Mouse (Mus musculus) heart, postnatal 4 days (tissue): Measurements from ENCODE around the gene Ranbp3. TPM values are rescaled to one million over a fixed set of nuclear protein-coding genes. Genes with fewer than 3 reads are reported as not detected.
A peak's percentile ranks its signal among the peaks of the same experiment; 100 is the strongest.
"Not testable (repeated sequence)": the region's sequence is repeated elsewhere in the genome, so short reads cannot be mapped to it uniquely, and the experiment has no call there.

Experiments used
- DNase-seq: peaks from one replicate; pipeline ENCODE4 v3.0.0; 2021
- total RNA-seq, 2 experiments: library from RNA; stranded (reverse); gene quantifications; 2 replicates each; pipeline ENCODE4 v1.2.3; 2021

The Ranbp3 gene
- total RNA-seq, result 10 to 100 TPM; 60.5 to 61.8 TPM

DNA sequence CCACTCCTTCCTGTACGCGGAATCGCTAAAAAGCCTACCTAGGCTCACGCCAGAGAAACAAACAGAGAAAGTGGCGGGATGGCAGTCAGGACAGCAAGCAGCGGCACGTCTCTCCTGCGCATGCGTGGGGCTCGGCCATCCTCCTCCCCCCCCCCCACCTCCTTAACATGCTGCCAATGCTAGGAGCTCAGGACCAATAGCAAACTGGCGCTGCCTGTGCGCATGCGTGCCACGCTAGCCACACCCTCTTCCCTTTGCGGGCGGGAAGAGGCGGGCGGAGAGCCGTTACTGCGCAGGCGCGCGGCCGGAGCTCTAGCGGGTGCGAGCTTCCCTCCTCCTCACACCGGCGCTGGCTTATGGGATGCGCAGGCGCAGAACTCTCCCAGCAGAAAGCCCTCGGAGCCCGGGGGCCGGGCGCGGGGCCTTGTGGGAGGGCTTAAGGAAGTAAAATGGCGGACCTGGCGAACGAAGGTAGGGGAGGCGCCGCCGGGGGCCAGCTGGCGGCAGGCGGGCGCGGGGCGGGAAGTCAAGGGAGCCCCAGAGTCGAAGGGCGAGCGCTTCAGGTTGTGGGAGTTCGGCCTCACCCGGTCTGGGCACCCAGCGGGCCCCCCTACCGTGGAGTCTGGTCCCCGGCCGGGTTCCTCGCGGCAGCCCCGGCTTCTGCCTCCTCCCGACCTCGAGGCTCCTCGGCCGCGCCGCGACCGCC lies at the start of gene Ranbp3:
Gene Ranbp3, plus strand, starts transcription at position 354 of the 706 bp plus-strand sequence.
- DNase-seq, result peak; percentile 100

DNA sequence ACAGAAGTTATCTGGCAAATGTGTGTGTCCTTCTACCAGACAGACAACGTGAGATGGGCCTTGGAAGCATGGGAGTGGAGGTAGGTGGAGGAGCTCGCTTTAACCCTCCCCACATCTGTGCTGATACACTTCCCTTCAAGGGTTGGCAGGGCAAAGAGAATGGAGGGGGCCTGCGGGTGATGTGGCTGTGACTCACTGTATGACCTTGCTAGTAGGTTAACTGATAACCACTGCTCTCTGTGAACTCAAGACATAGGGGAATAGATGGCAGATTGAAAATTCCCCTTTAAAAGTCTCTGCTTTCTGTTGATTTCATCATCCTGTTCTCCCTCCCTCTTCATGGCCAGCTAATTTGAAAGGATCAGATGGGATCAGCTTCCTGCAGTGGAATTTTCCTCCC lies 47.6 kb upstream of the Ranbp3 start:
- DNase-seq, result no peak

DNA sequence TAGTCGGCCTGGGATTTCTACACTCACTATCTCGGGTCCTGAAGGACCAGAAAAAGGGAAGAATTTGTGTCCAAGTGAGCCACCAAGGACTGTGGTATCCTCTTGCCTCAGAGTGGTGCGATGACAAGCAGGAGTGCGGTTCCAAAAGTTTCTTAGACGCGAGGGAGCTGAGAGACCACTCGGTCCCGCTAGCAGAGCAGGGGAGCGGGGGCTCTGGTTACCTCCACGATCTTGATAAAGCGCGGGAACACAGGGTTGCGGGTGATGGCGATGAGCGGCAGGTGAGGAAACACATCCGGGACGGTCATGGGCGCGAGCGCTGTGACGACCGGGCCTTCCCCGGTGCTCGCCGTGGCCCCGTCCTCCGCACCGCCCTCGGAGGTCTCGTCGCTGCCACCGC lies 46.8 kb upstream of the Ranbp3 start:
- no peak for DNase-seq

DNA sequence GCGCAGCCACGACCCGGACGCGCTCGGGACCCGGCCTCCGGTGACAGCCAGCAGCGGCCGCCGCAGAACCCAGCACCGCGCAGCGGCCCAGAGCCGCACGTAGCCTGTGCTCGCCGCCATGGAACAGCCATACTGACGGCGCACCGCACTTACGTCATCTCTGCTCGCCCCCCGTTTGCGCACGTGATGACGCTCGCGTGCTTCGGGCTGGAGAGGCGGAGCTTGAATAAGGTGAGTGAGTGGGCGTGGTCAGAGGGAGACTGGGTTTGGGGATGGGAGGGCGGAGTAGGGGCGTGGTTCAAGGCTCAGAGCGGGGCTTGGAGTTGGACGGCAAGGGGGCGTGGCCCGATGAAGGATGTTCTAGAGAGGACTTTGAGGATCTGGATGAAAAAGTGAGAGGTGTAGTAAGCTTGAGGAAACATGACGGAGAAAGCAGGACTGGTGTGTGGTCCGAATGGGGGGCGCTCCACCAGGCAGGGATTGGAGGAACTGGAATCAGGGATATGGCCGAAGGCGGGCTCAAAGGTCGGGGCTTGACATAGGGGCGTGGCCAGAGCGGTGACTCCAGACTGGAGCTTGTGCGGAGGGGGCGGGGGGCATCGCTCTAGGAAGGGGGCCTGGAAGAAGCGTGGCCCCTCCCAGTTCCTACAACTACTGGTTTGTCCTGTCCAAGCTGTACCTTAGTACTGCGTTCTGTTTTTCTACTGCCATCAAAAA lies 46.2 kb upstream of the Ranbp3 start, which contains the start of gene Lonp1:
Gene Lonp1, minus strand, starts transcription at position 134 of the 717 bp plus-strand sequence.
- peak; percentile 96 for DNase-seq

DNA sequence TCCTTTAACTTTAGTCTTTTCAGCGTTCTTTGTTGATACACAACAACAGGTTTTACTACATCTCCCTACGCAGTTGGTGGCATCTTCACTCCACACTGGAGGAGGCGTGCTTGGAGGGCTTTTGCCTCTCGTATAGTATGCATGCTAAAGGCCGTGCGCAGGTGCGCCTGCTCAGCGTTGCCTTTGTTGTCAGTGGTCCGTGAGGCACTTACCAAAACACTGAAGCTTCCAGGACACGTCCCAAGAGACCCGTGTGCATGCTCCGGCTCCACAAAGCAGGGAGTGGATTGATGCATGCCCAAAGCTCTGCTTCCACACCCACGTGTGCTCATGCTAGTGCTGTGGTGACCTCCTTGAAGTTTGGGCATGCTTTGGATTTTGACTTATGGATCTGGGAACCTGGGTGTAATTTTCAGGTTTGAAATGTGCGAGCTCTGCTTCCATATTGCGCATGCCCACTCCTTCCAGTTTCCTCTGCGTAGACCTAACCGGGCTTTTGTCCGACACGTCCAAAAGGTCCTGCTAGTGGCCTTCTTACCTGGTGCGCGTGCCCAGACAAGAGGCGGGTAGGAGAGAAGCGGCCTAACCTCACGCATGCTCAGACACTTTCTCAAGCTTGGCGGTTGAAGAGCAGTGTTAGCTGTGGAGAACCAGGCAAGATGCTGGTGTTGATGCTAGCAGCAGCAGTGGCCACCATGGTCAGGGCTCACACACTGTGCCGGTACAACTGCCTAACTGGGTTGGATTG lies 45.4 kb upstream of the Ranbp3 start, which contains the start of gene Catsperd:
Gene Catsperd, plus strand, starts transcription at position 614 of the 748 bp plus-strand sequence.
- no peak for DNase-seq

DNA sequence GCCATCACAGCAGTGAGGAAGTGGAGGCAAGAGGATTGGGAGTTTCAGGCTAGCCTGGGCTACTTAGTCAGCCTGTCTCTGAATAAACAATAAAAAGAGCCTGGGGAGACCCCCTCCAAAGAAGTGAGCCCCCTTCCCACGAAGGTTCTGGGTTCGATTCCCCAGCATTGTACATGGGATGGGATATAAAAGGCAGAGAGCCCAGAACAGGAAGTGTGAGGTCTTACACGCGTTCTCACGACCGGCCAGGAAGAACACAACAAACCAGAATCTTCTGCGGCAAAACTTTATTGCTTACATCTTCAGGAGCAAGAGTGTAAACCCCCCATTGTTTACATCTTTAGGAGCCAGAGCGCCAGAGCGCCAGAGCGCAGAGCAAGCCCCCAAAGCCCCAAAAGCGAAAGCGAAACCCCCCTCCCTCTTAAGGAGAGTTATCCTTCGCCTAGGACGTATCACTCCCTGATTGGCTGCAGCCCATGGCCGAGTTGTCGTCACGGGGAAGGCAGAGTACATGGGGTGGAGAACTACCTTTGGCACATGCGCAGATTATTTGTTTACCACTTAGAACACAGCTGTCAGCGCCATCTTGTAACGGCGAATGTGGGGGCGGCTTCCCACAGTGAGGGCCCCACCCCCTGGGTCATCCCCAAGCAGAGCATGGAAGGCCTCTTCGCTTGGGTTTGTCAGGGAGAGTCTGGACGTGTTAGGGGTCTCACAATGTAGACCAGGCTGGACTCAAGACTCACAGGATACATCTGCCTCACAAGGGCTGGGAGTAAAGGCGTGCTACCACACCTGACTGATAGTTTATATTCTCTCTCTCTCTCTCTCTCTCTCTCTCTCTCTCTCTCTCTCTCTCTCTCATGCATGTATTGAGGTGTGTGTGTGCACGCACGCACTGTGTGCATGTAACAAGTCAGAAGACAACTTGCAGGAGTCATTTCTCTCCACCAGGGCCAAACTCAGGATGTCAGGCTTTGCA lies 43.0 kb upstream of the Ranbp3 start:
- not testable (repeated sequence) for DNase-seq

DNA sequence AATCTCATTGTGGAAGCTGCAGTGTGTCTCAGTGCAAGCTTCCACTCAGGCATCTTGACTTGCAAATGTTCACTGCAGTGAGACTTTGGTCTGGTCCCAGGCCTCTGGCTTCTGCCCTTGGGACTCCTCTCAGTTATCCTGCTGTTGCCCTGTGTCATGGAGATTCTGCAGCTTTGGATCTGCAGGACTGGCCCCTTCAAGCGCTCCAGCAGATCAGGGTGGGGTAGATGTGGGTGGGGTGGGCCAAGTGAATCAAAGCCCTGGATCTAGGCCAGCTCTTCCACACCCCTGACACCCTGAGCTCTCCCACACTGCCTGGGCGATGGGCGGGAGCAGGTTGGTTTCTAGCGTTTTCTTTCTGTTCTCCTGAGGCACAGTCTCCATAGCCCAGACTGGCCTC lies 41.3 kb upstream of the Ranbp3 start:
- no peak for DNase-seq

DNA sequence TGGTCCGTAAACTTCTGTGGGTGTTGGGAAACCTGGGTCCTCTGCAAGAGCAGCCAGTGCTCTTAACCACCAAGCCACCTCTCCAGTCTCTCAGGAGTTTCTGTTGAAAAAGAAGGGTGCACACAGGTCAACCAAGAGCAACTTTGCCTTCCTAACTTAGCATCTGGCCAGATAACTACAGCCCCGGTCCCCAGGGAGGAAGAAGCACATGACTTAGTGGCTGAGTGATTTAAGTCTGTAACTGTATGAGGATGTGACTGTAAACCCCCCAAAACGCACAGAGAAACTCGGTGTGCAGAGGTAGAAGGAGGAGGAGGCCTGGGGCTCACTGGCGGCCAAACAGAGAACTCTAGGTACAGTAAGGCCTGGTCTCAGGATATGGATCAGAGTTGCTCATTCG lies 39.1 kb upstream of the Ranbp3 start:
- DNase-seq, result no peak

DNA sequence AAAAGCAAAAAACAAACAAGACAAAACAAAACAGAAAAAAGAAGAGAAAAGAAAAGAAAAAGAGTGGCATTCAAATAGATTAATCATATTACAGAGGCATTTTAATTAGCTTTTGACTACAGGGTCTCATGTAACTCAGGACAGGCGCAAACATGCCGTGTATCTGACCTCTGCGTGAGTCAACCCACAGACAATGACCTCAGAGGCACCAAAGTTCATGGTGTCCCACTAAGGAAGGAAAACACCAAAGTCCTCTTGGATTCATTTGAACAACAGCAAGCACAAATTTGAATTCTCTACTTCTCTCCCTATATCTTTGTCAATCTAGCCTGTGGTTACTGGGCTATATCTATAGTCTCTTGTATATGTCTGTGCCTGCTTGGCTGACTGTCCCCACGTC lies 29.9 kb upstream of the Ranbp3 start:
- no peak for DNase-seq

DNA sequence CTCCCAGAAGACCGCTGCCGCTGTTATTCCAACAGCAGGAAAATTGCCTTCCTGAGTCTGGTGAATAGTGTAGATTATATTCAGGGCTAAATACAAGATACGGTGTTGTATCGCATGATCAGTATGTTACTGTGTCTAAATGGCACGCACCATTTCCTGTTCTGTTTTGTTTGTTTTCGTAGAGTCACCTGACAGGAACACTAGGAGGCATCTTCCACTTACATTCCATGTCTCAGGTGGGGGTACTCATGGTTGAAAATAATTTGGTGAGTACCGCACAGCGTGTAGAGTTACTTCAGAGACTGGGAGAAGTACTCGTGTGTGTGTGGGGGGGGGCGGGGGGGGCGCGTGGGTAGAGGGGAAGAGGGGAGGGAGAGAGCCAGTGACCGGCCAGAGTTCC lies 25.5 kb upstream of the Ranbp3 start:
- no peak for DNase-seq

DNA sequence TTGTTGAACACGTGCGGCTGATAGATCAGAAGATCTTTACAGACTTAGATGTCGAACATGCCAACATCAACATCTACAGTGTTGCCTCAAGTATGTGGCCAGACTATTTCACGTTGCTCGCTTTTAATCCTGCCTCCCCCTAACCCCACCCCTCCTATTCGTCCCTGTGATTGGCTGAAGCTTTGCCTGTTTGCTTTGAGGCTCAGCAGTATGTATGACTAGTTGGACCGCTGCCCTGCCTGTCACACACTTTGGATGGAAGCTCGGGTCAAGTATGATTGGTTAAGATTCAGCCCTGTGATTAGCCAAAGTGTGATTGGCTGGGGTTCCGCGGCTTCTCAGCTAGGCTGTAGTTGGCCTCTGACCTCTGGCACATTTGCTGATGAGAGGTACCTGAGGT lies 21.3 kb upstream of the Ranbp3 start:
- no peak for DNase-seq

DNA sequence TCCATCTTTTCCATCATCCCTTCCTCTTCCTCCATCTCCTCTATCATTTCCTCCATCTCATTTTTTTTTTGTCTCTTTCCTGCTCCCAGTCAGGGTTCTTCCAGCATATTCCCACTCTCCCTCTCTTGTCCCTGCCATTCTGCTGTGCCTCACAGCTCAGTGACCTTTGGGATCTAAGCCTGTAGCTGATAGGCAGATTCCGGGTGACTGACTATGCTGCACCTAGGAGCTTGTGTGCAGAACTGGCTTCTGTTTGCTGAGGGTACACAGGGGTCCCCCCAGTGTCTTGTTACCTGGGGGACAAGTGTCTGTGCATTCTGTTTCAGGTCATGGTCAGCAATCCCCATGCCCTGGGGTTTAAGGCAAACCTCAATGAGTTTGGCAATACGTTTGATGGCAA lies 18.3 kb upstream of the Ranbp3 start:
- DNase-seq, result no peak

DNA sequence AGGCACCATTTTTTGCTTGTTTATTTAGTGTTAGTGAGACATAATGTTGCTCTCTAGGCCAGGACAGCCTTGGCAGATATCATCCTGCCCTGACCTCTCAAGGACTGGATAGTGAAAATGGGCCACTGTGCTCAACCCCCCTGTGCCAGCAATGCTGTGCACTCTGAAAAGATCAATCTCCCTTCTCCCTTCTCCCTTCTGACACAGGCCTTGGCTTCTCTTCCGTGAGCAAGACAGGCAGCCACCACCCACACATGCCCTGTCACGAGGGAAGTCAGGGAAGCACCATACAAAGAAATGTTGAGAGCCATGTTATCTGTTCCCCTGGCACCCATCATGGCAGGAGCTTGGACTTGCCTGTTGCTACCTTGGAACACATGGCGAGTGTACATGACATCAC lies 17.8 kb upstream of the Ranbp3 start:
- no peak for DNase-seq

DNA sequence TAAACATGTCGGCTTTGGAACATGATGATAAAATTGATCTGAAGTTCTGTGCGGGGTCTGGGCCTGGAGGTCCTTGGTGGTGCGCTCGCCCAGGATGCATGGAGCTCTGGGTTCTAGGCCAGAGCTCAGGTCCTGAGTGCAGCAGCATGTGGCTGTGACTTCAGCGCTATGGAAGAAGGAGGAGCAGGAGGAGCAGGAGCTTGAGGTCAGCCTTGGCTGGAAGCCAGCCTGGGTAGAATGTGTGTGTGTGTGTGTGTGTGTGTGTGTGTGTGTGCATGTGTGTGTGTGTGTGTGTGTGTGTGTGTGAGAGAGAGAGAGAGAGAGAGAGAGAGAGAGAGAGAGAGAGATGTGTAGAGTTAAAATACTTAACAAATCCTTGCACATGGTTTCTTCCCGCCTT lies 16.9 kb upstream of the Ranbp3 start:
- no peak for DNase-seq

DNA sequence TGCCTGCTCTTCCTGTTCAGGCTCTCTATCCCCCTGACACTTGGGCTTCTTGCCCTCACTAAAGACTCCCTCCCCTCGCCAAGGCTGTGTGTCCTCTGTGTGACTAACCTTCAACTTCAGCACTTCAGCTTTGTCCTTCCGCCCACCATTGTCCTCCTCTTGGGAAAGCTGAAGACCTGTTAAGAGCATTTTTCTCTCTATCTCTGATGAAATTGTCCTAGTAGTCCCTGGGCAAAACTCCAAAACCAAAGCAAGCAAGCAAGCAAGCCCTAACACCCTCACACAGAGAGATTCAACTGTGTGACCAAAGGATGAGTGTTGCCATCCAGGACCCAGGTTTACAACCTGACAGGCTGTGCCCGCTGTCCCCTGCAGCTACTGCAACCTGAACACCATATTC lies 9.4 kb upstream of the Ranbp3 start:
- DNase-seq, result no peak

DNA sequence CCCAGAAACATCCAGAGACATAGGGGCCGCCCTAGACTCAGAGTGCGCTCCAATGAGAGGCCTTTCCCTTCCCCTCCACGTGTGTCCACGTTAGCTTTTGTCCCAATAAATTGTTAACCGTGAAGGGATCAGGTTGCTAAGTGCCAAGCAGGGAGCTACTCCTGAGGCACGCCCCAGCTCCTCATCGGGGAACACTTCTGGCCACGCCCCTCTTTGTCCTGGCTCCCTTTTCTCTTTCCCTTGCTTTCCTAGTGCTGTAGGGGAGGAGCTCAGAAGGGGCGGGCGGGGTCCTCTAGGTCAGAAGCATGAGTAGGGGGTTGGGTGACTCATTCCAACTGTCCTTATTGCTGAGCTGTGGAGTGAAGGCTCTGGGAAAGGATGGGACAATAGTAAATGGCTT lies 8.8 kb upstream of the Ranbp3 start:
- no peak for DNase-seq

DNA sequence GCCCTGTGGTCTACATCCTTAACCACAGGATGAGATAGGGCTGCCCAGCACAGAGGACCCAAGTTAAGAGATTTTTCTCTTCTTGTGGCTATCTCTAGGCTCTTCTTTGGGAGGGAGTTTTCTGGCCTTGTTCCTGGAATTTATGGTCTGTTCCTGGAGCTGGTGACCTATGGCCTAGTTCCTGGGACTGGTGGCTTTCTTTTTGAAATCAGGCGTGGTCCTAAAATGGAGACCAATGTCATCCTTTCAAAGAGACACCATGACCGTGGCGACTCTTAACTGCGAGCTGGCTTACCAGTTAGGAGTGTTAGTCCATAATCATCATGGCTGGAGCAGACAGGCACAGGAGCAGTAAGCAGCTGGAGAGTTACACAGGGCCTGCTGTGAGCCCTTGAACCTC lies 6.7 kb upstream of the Ranbp3 start:
- peak; percentile 5 for DNase-seq

DNA sequence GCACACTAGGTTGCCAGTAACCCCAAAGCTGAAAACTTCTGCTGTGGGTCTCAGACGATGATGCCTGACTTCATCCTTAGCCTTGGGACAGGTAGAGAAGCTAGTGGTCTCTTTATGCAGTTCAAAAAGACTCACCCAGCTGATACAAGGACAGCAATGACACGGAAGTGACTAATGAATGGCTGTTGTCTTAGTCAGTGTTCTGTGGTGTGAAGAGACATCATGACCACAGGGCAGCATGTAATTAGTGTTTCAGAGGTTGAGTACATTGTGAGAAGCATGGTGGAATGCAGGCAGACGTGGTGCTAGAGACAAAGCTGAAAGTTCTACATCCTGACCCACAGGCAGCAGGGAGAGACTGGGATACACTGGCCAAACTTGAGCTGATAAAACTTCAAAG lies 5.5 kb upstream of the Ranbp3 start:
- DNase-seq, result no peak

DNA sequence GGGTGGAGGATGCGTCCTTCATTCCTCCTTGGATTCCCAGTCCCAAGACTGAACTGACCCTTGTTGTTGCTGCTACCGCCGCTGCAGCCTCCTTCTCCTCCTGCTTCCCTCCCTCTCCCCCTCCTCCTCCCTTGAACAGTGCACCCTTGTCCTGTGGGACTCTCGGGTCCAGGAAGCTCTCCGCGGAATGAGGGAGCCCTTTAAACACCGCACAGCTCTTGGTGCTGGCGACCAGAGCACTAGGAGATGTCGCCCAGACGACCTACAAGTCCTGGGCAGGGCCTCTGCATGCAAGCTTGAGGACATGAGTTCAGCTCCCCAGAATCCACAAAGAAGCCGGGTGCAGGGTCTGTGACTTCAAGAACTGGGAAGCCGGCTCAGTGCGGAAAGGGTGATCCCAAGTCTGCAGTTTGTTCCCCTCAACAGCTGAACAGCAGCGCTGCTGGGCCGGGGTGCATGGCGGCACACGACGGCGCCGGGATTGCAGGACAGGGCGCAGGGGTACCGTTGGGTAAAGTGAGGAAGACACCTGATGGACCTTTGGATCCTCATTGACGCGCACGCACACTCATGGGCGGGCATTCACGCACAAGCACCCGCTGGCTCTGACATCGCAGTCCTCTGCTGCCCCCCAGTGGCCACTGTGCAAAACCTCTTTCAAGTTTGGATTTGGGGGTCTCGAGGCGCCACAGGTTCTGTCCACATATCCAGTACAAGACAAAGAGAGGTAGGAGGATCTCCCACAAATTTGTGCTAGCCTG lies 4.5 kb upstream of the Ranbp3 start:
- DNase-seq, result peak; percentile 89

DNA sequence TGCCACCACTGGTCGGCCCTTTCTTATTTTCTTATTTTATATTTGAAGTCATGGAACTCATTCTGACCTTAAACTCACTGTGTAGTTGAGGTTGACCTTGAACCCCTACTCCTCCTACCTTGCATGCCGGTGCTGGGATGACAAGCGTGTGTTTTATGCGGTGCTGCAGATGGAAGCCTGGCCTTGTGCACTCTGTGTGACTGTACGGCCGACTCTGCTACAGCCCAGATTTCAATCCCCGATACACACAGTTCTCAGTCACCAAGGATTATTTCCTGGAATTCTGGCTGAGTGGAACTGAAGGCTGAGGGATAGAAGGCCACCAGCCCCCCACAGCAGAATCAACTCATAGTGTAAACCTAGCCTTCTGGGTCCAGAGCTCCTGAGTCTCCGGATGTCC lies 3.3 kb upstream of the Ranbp3 start:
- no peak for DNase-seq

DNA sequence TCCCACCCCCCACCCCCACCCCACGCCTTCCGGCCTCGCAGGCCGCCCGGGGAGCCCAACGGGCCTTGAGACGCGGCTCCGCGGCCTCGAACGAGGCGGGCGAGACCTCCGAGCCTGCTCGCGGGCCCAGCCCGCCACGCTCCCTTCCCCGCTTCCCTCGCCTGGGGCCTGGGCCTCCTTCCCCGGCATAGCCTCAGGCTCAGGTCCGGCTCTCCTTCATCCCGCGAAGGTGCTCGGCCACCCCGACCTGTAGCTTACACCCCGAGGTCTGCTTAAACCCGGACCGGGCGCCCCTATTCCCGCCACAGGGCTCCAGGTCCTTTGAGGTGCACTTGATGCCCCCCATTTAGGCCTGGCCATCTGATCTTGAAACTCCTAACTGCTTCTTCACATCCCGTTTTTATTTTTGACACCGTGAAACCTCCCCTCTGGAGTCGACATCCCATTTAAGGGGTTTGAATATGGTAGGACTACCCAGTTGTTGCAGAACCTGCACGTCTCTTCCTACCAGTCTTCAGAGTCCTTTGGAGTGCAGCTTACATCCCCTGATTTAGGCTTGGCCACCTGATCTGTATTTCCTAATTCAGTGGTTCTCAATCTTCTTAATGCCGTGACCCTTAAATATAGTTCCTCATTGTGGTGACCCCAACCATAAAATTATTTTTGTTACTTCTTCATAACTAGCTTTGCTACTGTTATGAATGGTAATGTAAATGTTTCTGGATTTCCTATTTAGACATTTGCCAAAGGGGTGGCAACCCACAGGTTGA lies 738 bp downstream of the Ranbp3 start:
- DNase-seq, result no peak
